Mouse (Mus musculus) embryonic stem cell, embryonic (primary cell): Measurements from ENCODE around the gene Coro2a.

Source experiments
- CTCF ChIA-PET, 4 experiments: fragments of 300-600 bp in 2 of 4; fragments of 350-600 bp in 2 of 4; sonication (Branson Sonifier 250); formaldehyde crosslinking; loops; one replicate each; lab custom pipeline; 2022; ENCODE audit warnings: inconsistent platforms in 2 of 4; lab: Charles Lee
- POLR2A ChIA-PET, 4 experiments: fragments of 300-600 bp in 2 of 4; fragments of 350-600 bp in 2 of 4; sonication (Branson Sonifier 250); formaldehyde crosslinking; loops; one replicate each; lab custom pipeline; 2022; ENCODE audit warnings: antibody characterized with exemption in 4 of 4, inconsistent platforms in 1 of 4; lab: Charles Lee

Coro2a gene

GRCm38 (mm10) chr4:46625101-46625500, 23.1 kb upstream of the Coro2a start:
- CTCF ChIA-PET: no interaction called here
- POLR2A ChIA-PET: interaction anchor here in 2 of 4 experiments (0.6 to 19.3 kb wide), 6 partner anchors 8 to 32 kb away, joined by 3 to 223 read pairs (median 60); partner anchors contain the start of gene Tbc1d2 (in 1 of the 2)

GRCm38 (mm10) chr4:46623007-46623406, 21.0 kb upstream of the Coro2a start:
- CTCF ChIA-PET: interaction anchor here in 3 of 4 experiments (0.8 to 4.4 kb wide), 4 partner anchors 10 to 417 kb away, joined by 3 to 28 read pairs (median 4); no protein-coding TSS in a partner anchor
- POLR2A ChIA-PET: interaction anchor here in 3 of 4 experiments (1.1 to 19.3 kb wide), 10 partner anchors 9 to 43 kb away, joined by 3 to 223 read pairs (median 6); partner anchors contain the start of gene Tbc1d2 (in 1 of the 3)

GRCm38 (mm10) chr4:46620946-46621345, 18.9 kb upstream of the Coro2a start:
- POLR2A ChIA-PET: interaction anchor here (0.5 to 19.3 kb wide), 22 partner anchors 9 to 134 kb away, joined by 3 to 223 read pairs (median 4); partner anchors contain the start of genes Coro2a (in 2 of the 4) and Tbc1d2 (in 1 of the 4)

GRCm38 (mm10) chr4:46620330-46620729, 18.3 kb upstream of the Coro2a start:
- ChIA-PET POLR2A (interaction anchor here (0.6 to 19.3 kb wide), 24 partner anchors 9 to 56 kb away, joined by 3 to 223 read pairs (median 4); partner anchors contain the start of genes Coro2a (in 2 of the 4) and Tbc1d2 (in 1 of the 4)), CTCF (interaction anchor here (0.5 to 4.7 kb wide), 37 partner anchors 8 to 733 kb away, joined by 3 to 51 read pairs (median 5); partner anchors contain the start of genes Coro2a (in 4 of the 4) and Tgfbr1 (in 1 of the 4))

More at GRCm38 (mm10) chr4:46620946-46621345, 18.9 kb upstream of the Coro2a start:
- CTCF ChIA-PET: interaction anchor here (0.6 to 4.7 kb wide), 34 partner anchors 8 to 732 kb away, joined by 3 to 51 read pairs (median 6); partner anchors contain the start of genes Coro2a (in 4 of the 4) and Tgfbr1 (in 1 of the 4)

- POLR2A ChIA-PET: interaction anchor here in 3 of 4 experiments (0.7 to 19.3 kb wide), 14 partner anchors 10 to 61 kb away, joined by 3 to 223 read pairs (median 8); partner anchors contain the start of gene Tbc1d2 (in 1 of the 3)
- CTCF ChIA-PET: interaction anchor here (0.5 to 4.7 kb wide), 46 partner anchors 9 to 298 kb away, joined by 3 to 51 read pairs (median 5); partner anchors contain the start of gene Coro2a (in 3 of the 4)
Observed at GRCm38 (mm10) chr4:46618196-46618817, 16.3 kb upstream of the Coro2a start.

- CTCF ChIA-PET: interaction anchor here (0.5 to 4.7 kb wide), 45 partner anchors 10 to 297 kb away, joined by 3 to 51 read pairs (median 5); partner anchors contain the start of gene Coro2a (in 3 of the 4)
- POLR2A ChIA-PET: interaction anchor here in 2 of 4 experiments (0.8 to 19.3 kb wide), 12 partner anchors 11 to 49 kb away, joined by 3 to 223 read pairs (median 8); partner anchors contain the start of gene Tbc1d2 (in 1 of the 2)
Observed at GRCm38 (mm10) chr4:46617408-46617807, 15.4 kb upstream of the Coro2a start.

- POLR2A ChIA-PET: interaction anchor here in 3 of 4 experiments (0.6 to 19.3 kb wide), 11 partner anchors 8 to 197 kb away, joined by 3 to 223 read pairs (median 7); partner anchors contain the start of genes Coro2a (in 1 of the 3) and Tbc1d2 (in 1 of the 3)
- CTCF ChIA-PET: interaction anchor here in 2 of 4 experiments (0.7 to 5.3 kb wide), 6 partner anchors 12 to 47 kb away, joined by 3 to 65 read pairs (median 5); partner anchors contain the start of gene Coro2a (in 1 of the 2)
Observed at GRCm38 (mm10) chr4:46614641-46615040, 12.6 kb upstream of the Coro2a start.

- ChIA-PET CTCF (interaction anchor here in 3 of 4 experiments (0.5 to 5.3 kb wide), 12 partner anchors 12 to 106 kb away, joined by 3 to 65 read pairs (median 4); partner anchors contain the start of gene Coro2a (in 2 of the 3)), POLR2A (interaction anchor here (0.5 to 19.3 kb wide), 16 partner anchors 9 to 270 kb away, joined by 3 to 223 read pairs (median 5); partner anchors contain the start of genes Coro2a (in 1 of the 4), Foxe1 (in 1 of the 4) and Tbc1d2 (in 1 of the 4))
Observed at GRCm38 (mm10) chr4:46613618-46614017, 11.6 kb upstream of the Coro2a start.

GRCm38 (mm10) chr4:46611181-46611580, 9.2 kb upstream of the Coro2a start:
- POLR2A ChIA-PET: interaction anchor here in 3 of 4 experiments (0.7 to 19.3 kb wide), 27 partner anchors 9 to 1435 kb away, joined by 3 to 223 read pairs (median 4); partner anchors contain the start of genes Coro2a (in 2 of the 3) and Trmo (in 1 of the 3)

GRCm38 (mm10) chr4:46607601-46608000, 5.6 kb upstream of the Coro2a start:
- ChIA-PET CTCF (interaction anchor here in 1 of 4 experiments (0.7 to 2.0 kb wide), 3 partner anchors 8 to 100 kb away, joined by 3 to 5 read pairs (median 3); no protein-coding TSS in a partner anchor), POLR2A (interaction anchor here in 2 of 4 experiments (0.6 to 1.7 kb wide), 4 partner anchors 12 to 135 kb away, joined by 3 to 4 read pairs (median 4); partner anchors contain the start of gene Tbc1d2 (in 1 of the 2))

More at GRCm38 (mm10) chr4:46611181-46611580, 9.2 kb upstream of the Coro2a start:
- CTCF ChIA-PET: interaction anchor here (0.5 to 5.3 kb wide), 114 partner anchors 9 to 1694 kb away, joined by 3 to 88 read pairs (median 4); partner anchors contain the start of genes Coro2a (in 4 of the 4), Nans (in 1 of the 4), Tbc1d2 (in 1 of the 4) and Trim14 (in 1 of the 4)

GRCm38 (mm10) chr4:46605451-46605850, 3.4 kb upstream of the Coro2a start:
- CTCF ChIA-PET: interaction anchor here (0.7 to 1.5 kb wide), 12 partner anchors 11 to 107 kb away, joined by 3 to 7 read pairs (median 3); no protein-coding TSS in a partner anchor
- POLR2A ChIA-PET: interaction anchor here in 2 of 4 experiments (0.9 to 1.5 kb wide), 5 partner anchors 15 to 62 kb away, joined by 3 to 6 read pairs (median 4); no protein-coding TSS in a partner anchor

GRCm38 (mm10) chr4:46602704-46603103, 702 bp upstream of the Coro2a start:
- ChIA-PET POLR2A (interaction anchor here (0.6 to 2.8 kb wide), 14 partner anchors 9 to 291 kb away, joined by 3 to 19 read pairs (median 4); no protein-coding TSS in a partner anchor), CTCF (interaction anchor here (0.6 to 3.7 kb wide), 23 partner anchors 9 to 1479 kb away, joined by 3 to 48 read pairs (median 6); no protein-coding TSS in a partner anchor)

GRCm38 (mm10) chr4:46601258-46601843, 651 bp downstream of the Coro2a start:
- ChIA-PET POLR2A (interaction anchor here (0.6 to 2.8 kb wide), 22 partner anchors 9 to 1151 kb away, joined by 3 to 19 read pairs (median 4); no protein-coding TSS in a partner anchor), CTCF (interaction anchor here (0.5 to 3.7 kb wide), 57 partner anchors 9 to 1441 kb away, joined by 3 to 48 read pairs (median 5); no protein-coding TSS in a partner anchor)

- ChIA-PET CTCF (interaction anchor here (0.5 to 3.7 kb wide), 19 partner anchors 11 to 115 kb away, joined by 3 to 48 read pairs (median 6); no protein-coding TSS in a partner anchor), POLR2A (interaction anchor here in 3 of 4 experiments (0.6 to 2.8 kb wide), 8 partner anchors 10 to 64 kb away, joined by 3 to 19 read pairs (median 6); no protein-coding TSS in a partner anchor)
Observed at GRCm38 (mm10) chr4:46600473-46601257, 1.3 kb downstream of the Coro2a start.

- CTCF ChIA-PET: interaction anchor here in 3 of 4 experiments (0.6 to 1.1 kb wide), 7 partner anchors 8 to 330 kb away, joined by 3 to 7 read pairs (median 3); no protein-coding TSS in a partner anchor
- POLR2A ChIA-PET: interaction anchor here in 3 of 4 experiments (0.6 to 1.4 kb wide), 4 partner anchors 11 to 96 kb away, joined by 3 to 11 read pairs (median 4); no protein-coding TSS in a partner anchor
Observed at GRCm38 (mm10) chr4:46599609-46600008, 2.4 kb downstream of the Coro2a start.
